In the genomic region with DNA sequence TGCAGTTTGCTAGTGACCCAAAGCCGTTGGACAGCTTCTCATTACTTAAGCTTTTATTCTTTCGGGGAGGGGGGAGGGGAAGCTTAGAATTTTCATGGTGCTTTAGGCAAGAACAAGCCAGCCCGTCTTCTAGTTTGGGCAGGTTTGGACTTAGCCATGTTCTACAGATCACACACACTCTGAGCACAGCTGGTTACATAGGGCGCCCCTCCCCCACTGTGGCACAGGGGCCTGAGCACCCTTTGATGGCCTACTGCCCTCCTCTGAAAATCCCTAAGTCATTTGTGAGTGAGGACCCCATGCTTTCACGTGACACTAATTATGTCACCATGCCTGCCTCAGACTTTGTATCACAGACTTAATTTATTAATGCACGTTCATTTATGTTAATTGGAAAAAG, we compare ENCODE assay signal across 20 mouse cellular contexts. TPM values are rescaled to one million over a fixed set of nuclear protein-coding genes. Genes with fewer than 3 reads are reported as not detected.
A peak's percentile ranks its signal among the peaks of the same experiment; 100 is the strongest.
DNase-seq lines count a peak whose midpoint lies in the region; ATAC-seq and TF ChIP-seq lines count a peak whose summit lies in the region.
"Had no signal": no experiment of that assay in that cellular context is flagged by ENCODE, and none has a peak within 500 bp of the region (broad histone marks: within the 10 kb centered on the region; RNA-seq: fewer than 3 reads in every experiment).

No protein-coding gene starts in this region.

- no peak overlapping the region for H3K4me2 ChIP-seq in kidney, postnatal 0 days (ENCODE audit: low read length)
- no peak overlapping the region for H3K4me2 ChIP-seq in limb, embryonic 11.5 days (ENCODE audit: low read depth, severe bottlenecking)
- H3K4me2 ChIP-seq: embryonic facial prominence, embryonic 13.5 days; heart, embryonic 13.5 days; hindbrain, embryonic 15.5 days had no signal

- WGBS in kidney, postnatal 0 days, result 56% methylated on average over 6 of the region's 6 CpGs
- 53% methylated on average over 6 of the region's 6 CpGs for WGBS in kidney, adult 2 months
- WGBS in limb, embryonic 11.5 days, result 43% methylated on average over 6 of the region's 6 CpGs
- 54% methylated on average over 6 of the region's 6 CpGs for WGBS in limb, embryonic 10.5 days
- 68% methylated on average over 6 of the region's 6 CpGs for WGBS in lung, adult 2 months

- peak; percentile 63; the same call in 1 of the 2 replicates for ATAC-seq in kidney, postnatal 0 days (replicated peaks; ENCODE audit: low FRiP score, low read depth)
- ATAC-seq in limb, embryonic 11.5 days (ENCODE audit: insufficient number of reproducible peaks, low FRiP score, low TSS enrichment, low read depth), result no peak
- ATAC-seq: CD4-positive, CD25-positive, alpha-beta regulatory T cell, adult 4 months; forebrain, embryonic 14.5 days had no signal

- no peaks in the 10 kb centered on the region for H3K27me3 ChIP-seq in kidney, postnatal 0 days (ENCODE audit: insufficient read depth, low read length)
- H3K27me3 ChIP-seq in kidney, adult 2 months (replicated peaks; ENCODE audit: control insufficient read depth, insufficient read depth, low read length), result no peaks in the 10 kb centered on the region
- no peaks in the 10 kb centered on the region for H3K27me3 ChIP-seq in limb, embryonic 11.5 days (ENCODE audit: control insufficient read depth, insufficient read depth, low read length)
- H3K27me3 ChIP-seq in limb, embryonic 10.5 days (ENCODE audit: low read depth, poor library complexity, severe bottlenecking), result peaks cover 23% of the 10 kb centered on the region
- H3K27me3 ChIP-seq: hindbrain, embryonic 15.5 days had no signal

- TF ChIP-seq POLR2A in kidney, adult 2 months (IDR thresholded peaks at IDR 0.05; ENCODE audit: low read depth, low read length), result no peak
- TF ChIP-seq POLR2A in lung, adult 2 months (IDR thresholded peaks at IDR 0.05; ENCODE audit: borderline replicate concordance, extremely low read depth, low read depth, low read length), result no peak

- no peak for TF ChIP-seq CTCF in kidney, postnatal 0 days (IDR thresholded peaks at IDR 0.05; ENCODE audit: low read depth)
- no peak for TF ChIP-seq CTCF in kidney, adult 2 months (conservative IDR thresholded peaks at IDR 0.05; ENCODE audit: insufficient read depth, insufficient read length, low read depth, low read length)
- TF ChIP-seq CTCF in lung, adult 2 months (IDR thresholded peaks at IDR 0.05; ENCODE audit: insufficient read depth, low read length), result no peak

- no peaks in the 10 kb centered on the region for H3K4me1 ChIP-seq in kidney, postnatal 0 days (replicated peaks; ENCODE audit: insufficient read depth, low read length)
- no peaks in the 10 kb centered on the region for H3K4me1 ChIP-seq in kidney, adult 2 months (ENCODE audit: control insufficient read depth, insufficient read depth, low read length)
- 0 out of 2 replicates have a peak, but pooled peaks cover 3% of the 10 kb centered on the region for H3K4me1 ChIP-seq in limb, embryonic 11.5 days (ENCODE audit: control insufficient read depth, insufficient read depth, low read length)
- H3K4me1 ChIP-seq in limb, embryonic 10.5 days, result peaks cover 6% of the 10 kb centered on the region
- no peaks in the 10 kb centered on the region for H3K4me1 ChIP-seq in lung, adult 2 months (ENCODE audit: control insufficient read depth, insufficient read depth, low read length)
- H3K4me1 ChIP-seq: embryonic facial prominence, embryonic 13.5 days; heart, embryonic 13.5 days; hindbrain, embryonic 15.5 days had no signal

- no peak overlapping the region for H3K9ac ChIP-seq in kidney, postnatal 0 days (ENCODE audit: low read depth, low read length)
- no peak overlapping the region for H3K9ac ChIP-seq in limb, embryonic 11.5 days (ENCODE audit: low read length)
- H3K9ac ChIP-seq: embryonic facial prominence, embryonic 13.5 days; heart, embryonic 13.5 days; hindbrain, embryonic 15.5 days had no signal

- no peaks in the 10 kb centered on the region for H3K36me3 ChIP-seq in kidney, postnatal 0 days (ENCODE audit: insufficient read depth, low read length)
- H3K36me3 ChIP-seq in kidney, adult 2 months (ENCODE audit: control insufficient read depth, insufficient read depth, low read length), result no peaks in the 10 kb centered on the region
- H3K36me3 ChIP-seq in limb, embryonic 11.5 days (ENCODE audit: control insufficient read depth, insufficient read depth, low read length), result no peaks in the 10 kb centered on the region
- no peaks in the 10 kb centered on the region for H3K36me3 ChIP-seq in limb, embryonic 10.5 days
- H3K36me3 ChIP-seq: embryonic facial prominence, embryonic 13.5 days; forebrain, embryonic 10.5 days; heart, embryonic 13.5 days; hindbrain, embryonic 15.5 days had no signal

- no peak for DNase-seq in kidney, postnatal 0 days (ENCODE audit: low spot score)
- no peak for DNase-seq in kidney, adult 2 months
- DNase-seq in limb, embryonic 11.5 days (ENCODE audit: low spot score), result peak; percentile 30
- DNase-seq in limb, embryonic 10.5 days (ENCODE audit: low spot score), result no peak
- DNase-seq in fat pad, adult 2 months (ENCODE audit: extremely low read depth, low read depth, low spot score), result peak; percentile 10
- peak; percentile 13 for DNase-seq in gonadal fat pad, adult 2 months (ENCODE audit: low read depth)
- DNase-seq in lung, adult 2 months, result no peak
- DNase-seq in adrenal gland, adult (ENCODE audit: inconsistent age in 2 of 2, low spot score in 1 of 2), result no peak
- DNase-seq: adrenal gland, postnatal 14 days; cerebellum, adult 11-12 months; cerebellum, adult 9-10 months; cerebellum, postnatal 25 days; heart, postnatal 36 days had no signal

- H3K27ac ChIP-seq in kidney, postnatal 0 days, result no peak overlapping the region
- no peak overlapping the region for H3K27ac ChIP-seq in kidney, adult 2 months (ENCODE audit: insufficient read depth, low read depth, low read length)
- no peak overlapping the region for H3K27ac ChIP-seq in limb, embryonic 11.5 days (replicated peaks; ENCODE audit: low read depth, low read length)
- H3K27ac ChIP-seq in limb, embryonic 10.5 days, result no peak overlapping the region
- H3K27ac ChIP-seq: embryonic facial prominence, embryonic 13.5 days; forebrain, embryonic 10.5 days; heart, embryonic 13.5 days; hindbrain, embryonic 15.5 days had no signal

- no peaks in the 10 kb centered on the region for H3K9me3 ChIP-seq in kidney, postnatal 0 days (replicated peaks; ENCODE audit: low read length)
- no peaks in the 10 kb centered on the region for H3K9me3 ChIP-seq in limb, embryonic 11.5 days (ENCODE audit: control insufficient read depth, low read length)
- H3K9me3 ChIP-seq in limb, embryonic 10.5 days (replicated peaks), result no peaks in the 10 kb centered on the region
- H3K9me3 ChIP-seq: embryonic facial prominence, embryonic 13.5 days; forebrain, embryonic 10.5 days; heart, embryonic 13.5 days; hindbrain, embryonic 15.5 days had no signal

- no peak overlapping the region for H3K4me3 ChIP-seq in kidney, postnatal 0 days (replicated peaks; ENCODE audit: low read depth, low read length)
- H3K4me3 ChIP-seq in kidney, adult 2 months (ENCODE audit: insufficient read depth, low read depth, low read length), result no peak overlapping the region
- no peak overlapping the region for H3K4me3 ChIP-seq in limb, embryonic 11.5 days (ENCODE audit: low read depth, low read length)
- H3K4me3 ChIP-seq in limb, embryonic 10.5 days, result no peak overlapping the region
- H3K4me3 ChIP-seq in lung, adult 2 months (replicated peaks; ENCODE audit: extremely low read depth, low read depth, low read length), result no peak overlapping the region
- H3K4me3 ChIP-seq: embryonic facial prominence, embryonic 13.5 days; forebrain, embryonic 10.5 days; heart, embryonic 13.5 days; hindbrain, embryonic 15.5 days had no signal

RNA-seq across cellular contexts. Expression of a gene that starts 35.6 kb away (rescaled TPM):
- not detected in 2 replicates for polyA plus RNA-seq in kidney, postnatal 0 days (2015; fragmentation: Nextera tagmentation; extraction: Ambion mirVana)
- 0.10 TPM in 1 of 2 replicates, not detected in the other for polyA plus RNA-seq in kidney, adult 2 months (2012; rRNA removed)
- 0.20 and 0.71 TPM in 2 replicates for polyA plus RNA-seq in limb, embryonic 11.5 days (2014; fragmentation: Nextera tagmentation; extraction: Ambion mirVana)
- 0.44 and 0.75 TPM in 2 replicates for polyA plus RNA-seq in limb, embryonic 10.5 days (2016; fragmentation: Nextera tagmentation; extraction: Ambion mirVana)
- polyA plus RNA-seq in gonadal fat pad, adult 2 months (2012; rRNA removed), result 0.82 and 1.7 TPM in 2 replicates
- polyA plus RNA-seq in lung, adult 2 months (2012; rRNA removed), result 64.7 and 69.8 TPM in 2 replicates
- polyA plus RNA-seq: CD4-positive, CD25-positive, alpha-beta regulatory T cell, adult 4 months; heart, postnatal 0 days had no signal

Comparison
In these comparisons a context has a peak if more than half of its experiments do, and no peak if none do; other contexts are left out.
1. DNase-seq: peak in limb, embryonic 11.5 days (single experiment), fat pad, adult 2 months (single experiment) and gonadal fat pad, adult 2 months (single experiment); none in kidney, postnatal 0 days (single experiment), kidney, adult 2 months (single experiment), limb, embryonic 10.5 days (single experiment), lung, adult 2 months (single experiment) and adrenal gland, adult (0 of 2).
2. RNA of a gene that starts 35.6 kb away (polyA plus RNA-seq): 64.7 to 69.8 TPM in lung, adult 2 months; 0.82 to 1.7 TPM in gonadal fat pad, adult 2 months, 0.44 to 0.75 TPM in limb, embryonic 10.5 days, 0.20 to 0.71 TPM in limb, embryonic 11.5 days, 0.10 TPM in kidney, adult 2 months and not detected in kidney, postnatal 0 days; every median in the first group is over 10 times any median in the second.